Mouse (Mus musculus): Measurements from ENCODE around the gene Trpm4. TPM values are rescaled to one million over a fixed set of nuclear protein-coding genes. Genes with fewer than 3 reads are reported as not detected.
A peak's percentile ranks its signal among the peaks of the same experiment; 100 is the strongest.

Trpm4 gene
- polyA plus RNA-seq, 1 experiment from 2014 or later, result 18.3 TPM

DNA sequence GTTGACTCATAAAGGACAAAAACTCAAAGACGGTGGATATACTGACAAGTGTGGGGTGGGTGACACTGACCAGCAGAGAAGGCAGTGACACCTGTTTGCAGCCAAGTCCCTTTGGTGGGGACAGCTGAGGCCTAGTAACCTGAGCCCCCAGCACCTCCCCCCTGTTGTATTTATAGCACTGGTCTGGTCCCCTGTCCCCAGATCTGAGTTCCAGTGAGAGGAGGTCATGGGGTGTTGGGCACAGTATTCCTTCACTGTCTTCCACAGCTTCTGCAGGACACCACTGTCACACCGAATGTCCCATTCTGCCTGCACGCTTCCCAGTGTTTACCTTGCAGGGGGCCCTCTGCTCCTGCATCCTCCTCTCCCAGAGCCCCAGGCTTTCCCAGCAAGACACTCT, 1.0 kb upstream of the Trpm4 start:
- Histone ChIP-seq H3K27ac (ENCODE audit: low read length) (no peak overlapping the region), H3K9me3 (ENCODE audit: control insufficient read depth, low read depth, low read length) (no peaks in the 10 kb centered on the region), H3K4me1 (ENCODE audit: control insufficient read depth, insufficient read depth, low read length) (peaks cover 30% of the 10 kb centered on the region), H3K4me3 (ENCODE audit: low read depth, low read length) (no peak overlapping the region), H3K9ac (replicated peaks; ENCODE audit: low read depth, low read length) (no peak overlapping the region), H3K27me3 (ENCODE audit: control insufficient read depth, insufficient read depth, low read length) (no peaks in the 10 kb centered on the region), H3K4me2 (replicated peaks; ENCODE audit: low read depth, low read length) (no peak overlapping the region), H3K36me3 (ENCODE audit: control insufficient read depth, insufficient read depth, low read length) (no peaks in the 10 kb centered on the region)
- 16% methylated on average over 3 of the region's 3 CpGs for WGBS
- no peak for ATAC-seq (ENCODE audit: insufficient number of reproducible peaks, insufficient read depth, low FRiP score, low read depth)

- Histone ChIP-seq H3K4me3 (ENCODE audit: low read depth, low read length) (peak overlapping the region; percentile 75), H3K4me2 (replicated peaks; ENCODE audit: low read depth, low read length) (peak overlapping the region; percentile 78), H3K9me3 (ENCODE audit: control insufficient read depth, low read depth, low read length) (no peaks in the 10 kb centered on the region), H3K36me3 (ENCODE audit: control insufficient read depth, insufficient read depth, low read length) (no peaks in the 10 kb centered on the region), H3K27me3 (ENCODE audit: control insufficient read depth, insufficient read depth, low read length) (no peaks in the 10 kb centered on the region), H3K4me1 (ENCODE audit: control insufficient read depth, insufficient read depth, low read length) (peaks cover 19% of the 10 kb centered on the region), H3K9ac (replicated peaks; ENCODE audit: low read depth, low read length) (peak overlapping the region; percentile 64), H3K27ac (ENCODE audit: low read length) (peak overlapping the region; percentile 93)
- whole genome bisulfite sequencing, result 2% methylated on average over 22 of the region's 22 CpGs
- peak; percentile 55 for ATAC-seq (ENCODE audit: insufficient number of reproducible peaks, insufficient read depth, low FRiP score, low read depth)
Measured at GRCm38 (mm10) chr7:45332685-45333425, 725 bp downstream of the Trpm4 start.

DNA sequence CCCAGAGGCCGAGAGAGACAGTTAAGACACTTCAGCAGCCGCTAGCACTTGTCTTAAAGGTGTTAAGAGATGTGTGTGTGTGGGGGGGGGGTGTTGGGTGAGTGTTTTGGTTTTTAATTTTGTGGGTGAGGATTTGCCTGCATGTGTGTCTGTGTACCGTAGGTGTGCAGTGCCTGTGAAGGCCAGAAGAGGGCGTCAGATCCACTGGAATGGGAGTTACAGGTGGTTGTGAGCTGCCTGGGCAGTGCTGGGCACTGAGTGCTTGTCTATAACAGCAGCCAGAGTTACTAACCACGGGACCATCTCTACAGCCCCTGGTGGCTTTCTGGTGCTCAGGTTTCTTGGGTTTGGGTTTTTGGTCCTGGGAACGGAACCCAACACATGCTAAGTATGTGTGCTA, 2.1 kb downstream of the Trpm4 start:
- 83% methylated on average over 6 of the region's 6 CpGs for WGBS
- Histone ChIP-seq H3K4me2 (replicated peaks; ENCODE audit: low read depth, low read length) (no peak overlapping the region), H3K9ac (replicated peaks; ENCODE audit: low read depth, low read length) (no peak overlapping the region), H3K4me3 (ENCODE audit: low read depth, low read length) (no peak overlapping the region), H3K27ac (ENCODE audit: low read length) (no peak overlapping the region), H3K27me3 (ENCODE audit: control insufficient read depth, insufficient read depth, low read length) (no peaks in the 10 kb centered on the region), H3K4me1 (ENCODE audit: control insufficient read depth, insufficient read depth, low read length) (peaks cover 17% of the 10 kb centered on the region), H3K36me3 (ENCODE audit: control insufficient read depth, insufficient read depth, low read length) (peaks cover 4% of the 10 kb centered on the region; the same call in 1 of the 2 replicates), H3K9me3 (ENCODE audit: control insufficient read depth, low read depth, low read length) (no peaks in the 10 kb centered on the region)
- no peak for ATAC-seq (ENCODE audit: insufficient number of reproducible peaks, insufficient read depth, low FRiP score, low read depth)

DNA sequence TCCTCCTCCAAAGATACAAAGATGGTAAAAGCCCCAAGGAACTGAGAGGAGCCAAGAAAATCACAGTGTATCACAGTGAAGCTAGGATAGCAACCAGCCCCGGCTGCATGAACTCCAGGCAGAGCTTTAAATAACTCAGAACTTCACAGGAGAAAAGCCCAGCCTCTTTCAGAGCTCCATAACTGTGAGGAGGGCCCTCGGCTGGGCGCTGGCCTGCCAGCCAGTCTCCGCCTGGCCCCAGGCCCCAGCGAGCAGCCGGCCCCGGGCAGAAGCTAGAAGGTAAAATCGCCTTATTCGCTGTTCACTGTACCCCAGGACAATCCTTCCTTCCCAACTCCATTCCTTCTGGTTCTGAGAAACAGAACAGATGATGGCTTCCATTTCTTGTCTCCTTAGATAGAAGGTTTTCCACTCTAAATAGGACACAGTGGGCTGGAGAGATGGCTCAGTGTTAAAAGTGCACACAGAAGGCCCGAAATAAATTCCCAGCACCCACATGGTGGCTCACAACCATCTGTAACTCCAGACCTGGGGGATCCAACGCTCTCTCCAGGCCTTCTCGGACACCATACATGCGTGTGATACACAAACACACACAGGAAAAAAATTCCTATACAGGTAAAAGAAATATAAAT, 4.6 kb downstream of the Trpm4 start:
- Histone ChIP-seq H3K4me2 (replicated peaks; ENCODE audit: low read depth, low read length) (no peak overlapping the region), H3K36me3 (ENCODE audit: control insufficient read depth, insufficient read depth, low read length) (peaks cover 7% of the 10 kb centered on the region; the same call in 1 of the 2 replicates), H3K9ac (replicated peaks; ENCODE audit: low read depth, low read length) (no peak overlapping the region), H3K4me1 (ENCODE audit: control insufficient read depth, insufficient read depth, low read length) (peaks cover 4% of the 10 kb centered on the region; the same call in 1 of the 2 replicates), H3K4me3 (ENCODE audit: low read depth, low read length) (no peak overlapping the region), H3K9me3 (ENCODE audit: control insufficient read depth, low read depth, low read length) (no peaks in the 10 kb centered on the region), H3K27ac (ENCODE audit: low read length) (no peak overlapping the region), H3K27me3 (ENCODE audit: control insufficient read depth, insufficient read depth, low read length) (no peaks in the 10 kb centered on the region)
- no peak for ATAC-seq (ENCODE audit: insufficient number of reproducible peaks, insufficient read depth, low FRiP score, low read depth)
- 79% methylated on average over 13 of the region's 13 CpGs for WGBS

DNA sequence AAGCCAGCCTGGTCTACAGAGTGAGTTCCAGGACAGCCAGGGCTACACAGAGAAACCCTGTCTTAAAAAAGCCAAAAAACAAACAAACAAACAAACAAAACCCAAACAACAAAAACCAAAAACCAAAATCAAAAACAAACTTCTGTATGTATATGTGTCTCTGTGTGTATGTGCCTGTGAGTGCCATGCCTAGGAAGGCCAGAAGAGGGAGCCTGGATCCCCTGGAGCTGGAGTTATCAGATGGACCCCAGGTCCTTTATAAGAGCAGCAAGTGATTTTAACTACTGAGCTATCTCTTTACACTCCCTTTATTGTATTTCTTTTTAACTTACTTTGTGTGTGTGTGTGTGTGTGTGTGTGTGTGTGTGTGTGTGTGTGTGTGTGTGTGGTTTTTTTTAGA, 7.8 kb downstream of the Trpm4 start:
- no peak for ATAC-seq (ENCODE audit: insufficient number of reproducible peaks, insufficient read depth, low FRiP score, low read depth)
- H3K4me3 ChIP-seq (ENCODE audit: low read depth, low read length), result no peak overlapping the region
- no peaks in the 10 kb centered on the region for H3K9me3 ChIP-seq (ENCODE audit: control insufficient read depth, low read depth, low read length)
- no peak overlapping the region for H3K4me2 ChIP-seq (replicated peaks; ENCODE audit: low read depth, low read length)
- peaks cover 7% of the 10 kb centered on the region; the same call in 1 of the 2 replicates for H3K36me3 ChIP-seq (ENCODE audit: control insufficient read depth, insufficient read depth, low read length)
- H3K27ac ChIP-seq (ENCODE audit: low read length), result no peak overlapping the region
- no peaks in the 10 kb centered on the region for H3K4me1 ChIP-seq (ENCODE audit: control insufficient read depth, insufficient read depth, low read length)
- H3K9ac ChIP-seq (replicated peaks; ENCODE audit: low read depth, low read length), result no peak overlapping the region
- no peaks in the 10 kb centered on the region for H3K27me3 ChIP-seq (ENCODE audit: control insufficient read depth, insufficient read depth, low read length)

- H3K27ac ChIP-seq (ENCODE audit: low read length), result no peak overlapping the region
- H3K27me3 ChIP-seq (ENCODE audit: control insufficient read depth, insufficient read depth, low read length), result no peaks in the 10 kb centered on the region
- WGBS, result 82% methylated on average over 5 of the region's 5 CpGs
- no peak overlapping the region for H3K9ac ChIP-seq (replicated peaks; ENCODE audit: low read depth, low read length)
- H3K4me1 ChIP-seq (ENCODE audit: control insufficient read depth, insufficient read depth, low read length), result no peaks in the 10 kb centered on the region
- ATAC-seq (ENCODE audit: insufficient number of reproducible peaks, insufficient read depth, low FRiP score, low read depth), result no peak
- no peak overlapping the region for H3K4me2 ChIP-seq (replicated peaks; ENCODE audit: low read depth, low read length)
- peaks cover 7% of the 10 kb centered on the region; the same call in 1 of the 2 replicates for H3K36me3 ChIP-seq (ENCODE audit: control insufficient read depth, insufficient read depth, low read length)
- H3K4me3 ChIP-seq (ENCODE audit: low read depth, low read length), result no peak overlapping the region
- no peaks in the 10 kb centered on the region for H3K9me3 ChIP-seq (ENCODE audit: control insufficient read depth, low read depth, low read length)
Measured at GRCm38 (mm10) chr7:45323069-45323468, 10.5 kb downstream of the Trpm4 start.

- WGBS, result 87% methylated on average over 4 of the region's 4 CpGs
- H3K36me3 ChIP-seq (ENCODE audit: control insufficient read depth, insufficient read depth, low read length), result peaks cover 11% of the 10 kb centered on the region; the same call in 1 of the 2 replicates
- no peaks in the 10 kb centered on the region for H3K4me1 ChIP-seq (ENCODE audit: control insufficient read depth, insufficient read depth, low read length)
Measured at GRCm38 (mm10) chr7:45322245-45322644, 11.3 kb downstream of the Trpm4 start.

GRCm38 (mm10) chr7:45316536-45316935, 17.0 kb downstream of the Trpm4 start:
- no peak for ATAC-seq (ENCODE audit: insufficient number of reproducible peaks, insufficient read depth, low FRiP score, low read depth)
- Histone ChIP-seq H3K9ac (replicated peaks; ENCODE audit: low read depth, low read length) (no peak overlapping the region), H3K36me3 (ENCODE audit: control insufficient read depth, insufficient read depth, low read length) (peaks cover 23% of the 10 kb centered on the region), H3K27ac (ENCODE audit: low read length) (no peak overlapping the region), H3K4me3 (ENCODE audit: low read depth, low read length) (no peak overlapping the region), H3K4me1 (ENCODE audit: control insufficient read depth, insufficient read depth, low read length) (peaks cover 13% of the 10 kb centered on the region), H3K9me3 (ENCODE audit: control insufficient read depth, low read depth, low read length) (no peaks in the 10 kb centered on the region), H3K4me2 (replicated peaks; ENCODE audit: low read depth, low read length) (no peak overlapping the region), H3K27me3 (ENCODE audit: control insufficient read depth, insufficient read depth, low read length) (no peaks in the 10 kb centered on the region)
- 90% methylated on average over 14 of the region's 14 CpGs for WGBS

More at GRCm38 (mm10) chr7:45322245-45322644, 11.3 kb downstream of the Trpm4 start:
- Histone ChIP-seq H3K4me2 (replicated peaks; ENCODE audit: low read depth, low read length) (no peak overlapping the region), H3K27me3 (ENCODE audit: control insufficient read depth, insufficient read depth, low read length) (no peaks in the 10 kb centered on the region), H3K9me3 (ENCODE audit: control insufficient read depth, low read depth, low read length) (no peaks in the 10 kb centered on the region), H3K27ac (ENCODE audit: low read length) (no peak overlapping the region), H3K9ac (replicated peaks; ENCODE audit: low read depth, low read length) (no peak overlapping the region), H3K4me3 (ENCODE audit: low read depth, low read length) (no peak overlapping the region)
- no peak for ATAC-seq (ENCODE audit: insufficient number of reproducible peaks, insufficient read depth, low FRiP score, low read depth)
